Mouse (Mus musculus) liver, embryonic 13.5 days (tissue): ENCODE results near the gene Bap1. TPM values are rescaled to one million over a fixed set of nuclear protein-coding genes. Genes with fewer than 3 reads are reported as not detected.

Experiments used
- ATAC-seq: fragments of 200-750 bp; cut with Nextera tagmentation; 2 replicates; pipeline ENCODE4 v1.8.0; 2017; ENCODE audit warnings: low read depth, mild to moderate bottlenecking, moderate number of reproducible peaks, moderate library complexity
- DNase-seq: peaks from one replicate; pipeline ENCODE4 v3.0.0; 2022
- H3K27ac ChIP-seq: fragments of 300-500 bp; sonication (generic); 2 replicates; pipeline ENCODE4 v1.5.1; 2015; ENCODE audit warnings: moderate library complexity, mild to moderate bottlenecking, inconsistent platforms
- H3K27me3 ChIP-seq: fragments of 300-500 bp; sonication (generic); 2 replicates; pipeline ENCODE4 v1.6.1; 2015; ENCODE audit warnings: mild to moderate bottlenecking, inconsistent platforms
- H3K36me3 ChIP-seq: fragments of 300-500 bp; sonication (generic); 2 replicates; pipeline ENCODE4 v1.6.1; 2015; ENCODE audit warnings: mild to moderate bottlenecking, inconsistent platforms
- H3K4me1 ChIP-seq: fragments of 300-500 bp; sonication (generic); replicated peaks from 2 replicates; pipeline ENCODE4 v1.6.1; 2015; ENCODE audit warnings: inconsistent platforms
- H3K4me2 ChIP-seq: fragments of 300-500 bp; sonication (generic); 2 replicates; pipeline ENCODE4 v1.6.1; 2015; ENCODE audit warnings: inconsistent platforms, mild to moderate bottlenecking, moderate library complexity
- H3K4me3 ChIP-seq: fragments of 300-500 bp; sonication (generic); replicated peaks from 2 replicates; pipeline ENCODE4 v1.5.1; 2015; ENCODE audit warnings: mild to moderate bottlenecking, inconsistent platforms
- H3K9ac ChIP-seq: fragments of 300-500 bp; sonication (generic); 2 replicates; pipeline ENCODE4 v1.6.1; 2015; ENCODE audit warnings: mild to moderate bottlenecking, inconsistent platforms
- H3K9me3 ChIP-seq: fragments of 300-500 bp; sonication (generic); replicated peaks from 2 replicates; pipeline ENCODE4 v1.6.1; 2016; ENCODE audit warnings: inconsistent platforms
- WGBS: fragments of 180-500 bp; shearing (Covaris S2); methylation state at CpG from one replicate; pipeline ENCODE4 v1.1.7; 2015; ENCODE audit not compliant: insufficient replicate concordance; 5-methylcytosine and 5-hydroxymethylcytosine counted together
- polyA plus RNA-seq: library from polyadenylated mRNA; unstranded; fragments of >200 nt; fragmentation: Nextera tagmentation; extraction: Ambion mirVana; gene quantifications from 2 replicates; pipeline ENCODE4 v1.2.1, GENCODE M21; 2015

Gene Bap1
- polyA plus RNA-seq, 1 experiment from 2014 or later, result 39.5 TPM

GRCm38 (mm10) chr14:31213868-31214267 lies 37.4 kb upstream of the Bap1 start:
- no peak overlapping the region for H3K4me2 ChIP-seq
- H3K9ac ChIP-seq, result no peak overlapping the region
- 0 out of 2 replicates have a peak, but pooled peaks cover 6% of the 10 kb centered on the region for H3K27me3 ChIP-seq
- peak; percentile 21; the same call in 1 of the 2 replicates for ATAC-seq
- peaks cover 46% of the 10 kb centered on the region for H3K4me1 ChIP-seq
- no peak overlapping the region for H3K4me3 ChIP-seq
- no peaks in the 10 kb centered on the region for H3K36me3 ChIP-seq
- DNase-seq, result no peak
- H3K27ac ChIP-seq, result no peak overlapping the region; the same call in 1 of the 2 replicates
- H3K9me3 ChIP-seq, result no peaks in the 10 kb centered on the region
- 51% methylated on average over 8 of the region's 8 CpGs for WGBS

GRCm38 (mm10) chr14:31214684-31215083 lies 36.6 kb upstream of the Bap1 start:
- no peaks in the 10 kb centered on the region for H3K9me3 ChIP-seq
- no peaks in the 10 kb centered on the region for H3K36me3 ChIP-seq
- H3K27me3 ChIP-seq, result 0 out of 2 replicates have a peak, but pooled peaks cover 6% of the 10 kb centered on the region
- 42% methylated on average over 3 of the region's 3 CpGs for WGBS
- peaks cover 38% of the 10 kb centered on the region for H3K4me1 ChIP-seq
- H3K9ac ChIP-seq, result no peak overlapping the region
- DNase-seq (no peak), ATAC-seq (peak; percentile 15; the same call in 1 of the 2 replicates)
- no peak overlapping the region for H3K4me3 ChIP-seq
- H3K27ac ChIP-seq, result no peak overlapping the region
- no peak overlapping the region for H3K4me2 ChIP-seq

GRCm38 (mm10) chr14:31215157-31216002 lies 35.9 kb upstream of the Bap1 start:
- 26% methylated on average over 15 of the region's 15 CpGs for WGBS
- Histone ChIP-seq H3K9ac (no peak overlapping the region), H3K4me2 (no peak overlapping the region), H3K27ac (no peak overlapping the region), H3K27me3 (peaks cover 6% of the 10 kb centered on the region; the same call in 1 of the 2 replicates), H3K9me3 (no peaks in the 10 kb centered on the region), H3K4me3 (no peak overlapping the region), H3K36me3 (no peaks in the 10 kb centered on the region), H3K4me1 (peaks cover 37% of the 10 kb centered on the region)
- 0 out of 2 replicates have a peak, but pooled peaks have one; percentile 14 for ATAC-seq
- DNase-seq, result peak; percentile 44

GRCm38 (mm10) chr14:31216846-31217245 lies 34.4 kb upstream of the Bap1 start, which contains the start of gene Nisch:
TSS of gene Nisch (minus strand) at chr14:31216946.
- H3K4me2 ChIP-seq, result 0 out of 2 replicates have a peak within 1 kb of the TSS, but pooled peaks have one; percentile 2
- H3K9me3 ChIP-seq, result no peaks in the 10 kb centered on the region
- H3K4me3 ChIP-seq, result no peak within 1 kb of the TSS
- peaks cover 6% of the 10 kb centered on the region; the same call in 1 of the 2 replicates for H3K27me3 ChIP-seq
- peak within 1 kb of the TSS; percentile 5; the same call in 1 of the 2 replicates for H3K9ac ChIP-seq
- peaks cover 28% of the 10 kb centered on the region for H3K4me1 ChIP-seq
- WGBS, result 56% methylated on average over 2 of the region's 2 CpGs
- H3K36me3 ChIP-seq, result no peaks in the 10 kb centered on the region
- DNase-seq (no peak), ATAC-seq (no peak)
- no peak within 1 kb of the TSS for H3K27ac ChIP-seq

GRCm38 (mm10) chr14:31217666-31218065 lies 33.6 kb upstream of the Bap1 start, which contains the start of gene Sema3g:
TSS of gene Sema3g (plus strand) at chr14:31217860.
- WGBS, result 8% methylated on average over 11 of the region's 11 CpGs
- Histone ChIP-seq H3K4me1 (peaks cover 22% of the 10 kb centered on the region), H3K27me3 (peaks cover 6% of the 10 kb centered on the region; the same call in 1 of the 2 replicates), H3K27ac (no peak within 1 kb of the TSS), H3K9me3 (no peaks in the 10 kb centered on the region), H3K9ac (peak within 1 kb of the TSS; percentile 5; the same call in 1 of the 2 replicates), H3K4me3 (no peak within 1 kb of the TSS), H3K36me3 (no peaks in the 10 kb centered on the region), H3K4me2 (0 out of 2 replicates have a peak within 1 kb of the TSS, but pooled peaks have one; percentile 2)
- DNase-seq (no peak), ATAC-seq (peak; percentile 64)

- no peak for DNase-seq
- WGBS, result 70% methylated on average over 4 of the region's 4 CpGs
Measured at GRCm38 (mm10) chr14:31226978-31227377, 24.3 kb upstream of the Bap1 start.

GRCm38 (mm10) chr14:31228234-31228633 lies 23.0 kb upstream of the Bap1 start:
- H3K9me3 ChIP-seq, result no peaks in the 10 kb centered on the region
- no peak for ATAC-seq
- H3K4me1 ChIP-seq, result peaks cover 18% of the 10 kb centered on the region; the same call in 1 of the 2 replicates
- no peaks in the 10 kb centered on the region for H3K36me3 ChIP-seq
- 16% methylated on average over 6 of the region's 6 CpGs for WGBS
- 0 out of 2 replicates have a peak overlapping the region, but pooled peaks have one; percentile 20 for H3K27ac ChIP-seq
- no peak overlapping the region for H3K4me2 ChIP-seq
- no peak for DNase-seq
- no peak overlapping the region for H3K4me3 ChIP-seq
- H3K9ac ChIP-seq, result no peak overlapping the region
- peaks cover 22% of the 10 kb centered on the region for H3K27me3 ChIP-seq

More at GRCm38 (mm10) chr14:31226978-31227377, 24.3 kb upstream of the Bap1 start:
- ATAC-seq, result no peak
- H3K27me3 ChIP-seq, result peaks cover 10% of the 10 kb centered on the region
- H3K4me1 ChIP-seq, result peaks cover 11% of the 10 kb centered on the region; the same call in 1 of the 2 replicates
- no peaks in the 10 kb centered on the region for H3K9me3 ChIP-seq
- H3K36me3 ChIP-seq, result no peaks in the 10 kb centered on the region
- no peak overlapping the region for H3K4me2 ChIP-seq
- no peak overlapping the region for H3K27ac ChIP-seq
- H3K4me3 ChIP-seq, result no peak overlapping the region
- H3K9ac ChIP-seq, result no peak overlapping the region

GRCm38 (mm10) chr14:31230442-31230841 lies 20.8 kb upstream of the Bap1 start:
- 52% methylated on average over 8 of the region's 8 CpGs for WGBS
- Histone ChIP-seq H3K27ac (no peak overlapping the region), H3K27me3 (peaks cover 22% of the 10 kb centered on the region), H3K4me2 (no peak overlapping the region), H3K4me3 (no peak overlapping the region), H3K9me3 (no peaks in the 10 kb centered on the region), H3K4me1 (peaks cover 24% of the 10 kb centered on the region), H3K9ac (no peak overlapping the region), H3K36me3 (no peaks in the 10 kb centered on the region)
- no peak for DNase-seq
- no peak for ATAC-seq

- no peak for ATAC-seq
- peaks cover 24% of the 10 kb centered on the region for H3K4me1 ChIP-seq
- 61% methylated on average over 13 of the region's 13 CpGs for WGBS
Measured at GRCm38 (mm10) chr14:31232404-31233069, 18.7 kb upstream of the Bap1 start.

GRCm38 (mm10) chr14:31233070-31233995 lies 17.9 kb upstream of the Bap1 start:
- no peak overlapping the region for H3K27ac ChIP-seq
- H3K9me3 ChIP-seq, result no peaks in the 10 kb centered on the region
- peaks cover 19% of the 10 kb centered on the region for H3K4me1 ChIP-seq
- peaks cover 17% of the 10 kb centered on the region for H3K27me3 ChIP-seq
- H3K9ac ChIP-seq, result no peak overlapping the region
- 0 out of 2 replicates have a peak, but pooled peaks have one; percentile 29 for ATAC-seq
- H3K4me3 ChIP-seq, result no peak overlapping the region
- H3K4me2 ChIP-seq, result no peak overlapping the region
- DNase-seq, result no peak
- no peaks in the 10 kb centered on the region for H3K36me3 ChIP-seq
- 46% methylated on average over 14 of the region's 14 CpGs for WGBS

More at GRCm38 (mm10) chr14:31232404-31233069, 18.7 kb upstream of the Bap1 start:
- Histone ChIP-seq H3K9me3 (no peaks in the 10 kb centered on the region), H3K27me3 (peaks cover 17% of the 10 kb centered on the region), H3K27ac (no peak overlapping the region), H3K4me3 (no peak overlapping the region), H3K9ac (no peak overlapping the region), H3K4me2 (no peak overlapping the region), H3K36me3 (no peaks in the 10 kb centered on the region)
- no peak for DNase-seq
